Mouse (Mus musculus): ENCODE measurements at regions not wholly inside any gene's neighbourhood (a gene's known extent, or its start where the extent isn't known, plus 50 kb on each side); places are given as distances from the start of the nearest gene placed in this dataset.

DNA sequence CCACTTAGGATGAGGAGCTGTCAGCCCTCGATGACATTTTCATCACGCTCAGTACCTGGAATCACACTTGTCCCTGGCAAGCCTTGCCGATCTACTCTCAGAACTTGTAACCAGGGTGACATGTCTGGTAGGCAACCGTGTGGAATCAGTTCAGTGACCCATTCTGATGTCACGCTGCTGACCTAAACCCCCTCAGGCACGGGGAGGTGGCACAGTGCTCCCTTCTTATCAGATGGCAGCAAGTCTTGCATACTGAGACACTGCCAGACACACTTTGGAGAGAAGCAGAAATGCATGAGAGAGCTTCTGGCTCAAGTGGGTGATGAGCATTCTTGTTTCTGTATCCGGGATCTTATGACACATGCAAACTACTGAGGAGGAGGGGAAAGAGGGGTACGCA is 470.2 kb downstream of the Tcerg1l start:
- TF ChIP-seq CTCF (IDR thresholded peaks at IDR 0.05; ENCODE audit: extremely low read depth, insufficient read depth, insufficient read length, insufficient replicate concordance), result no peak
- TF ChIP-seq POLR2A (IDR thresholded peaks at IDR 0.05; ENCODE audit: low read depth, low read length), result no peak
